Comparison of ENCODE assay signal across 26 mouse cellular contexts in the genomic region with DNA sequence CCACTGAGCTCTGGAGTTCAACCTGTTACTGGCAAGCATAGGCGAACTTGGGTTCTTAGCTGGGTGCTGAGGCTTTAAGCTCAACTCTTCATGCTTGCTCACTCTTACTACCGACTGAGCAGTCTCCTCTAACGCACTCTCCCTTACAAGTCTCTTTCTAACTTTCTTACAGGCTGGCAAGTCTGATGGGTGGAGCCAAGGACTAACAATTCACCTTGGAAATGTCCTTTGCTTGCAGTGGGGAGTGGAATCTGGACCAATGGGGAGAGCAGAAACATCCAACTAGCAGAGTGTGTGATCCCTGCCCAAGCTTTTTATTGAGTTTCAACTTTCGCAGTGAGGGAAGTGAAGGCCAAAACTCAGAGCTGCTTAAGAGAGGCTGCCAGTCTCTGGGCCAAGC.
DNase-seq lines count a peak whose midpoint lies in the region; ATAC-seq and TF ChIP-seq lines count a peak whose summit lies in the region.
"Had no signal": no experiment of that assay in that cellular context is flagged by ENCODE, and none has a peak within 500 bp of the region (broad histone marks: within the 10 kb centered on the region; RNA-seq: fewer than 3 reads in every experiment).

No protein-coding gene starts in this region.

- no peak overlapping the region for H3K27ac ChIP-seq in ES-E14 (ENCODE audit: insufficient read depth, low read depth, low read length, poor library complexity, severe bottlenecking)
- no peak overlapping the region for H3K27ac ChIP-seq in hindbrain, embryonic 16.5 days (ENCODE audit: low read depth, low read length)
- no peak overlapping the region for H3K27ac ChIP-seq in kidney, embryonic 15.5 days

- in situ Hi-C loops in ES-E14 (cut with MboI; ENCODE audit: low sequenced_read_pairs in 2 of 2, unreplicated experiment in 2 of 2), result no loop called here

- no peaks in the 10 kb centered on the region for H3K9me3 ChIP-seq in ES-E14 (ENCODE audit: control insufficient read depth, insufficient read depth, low read depth, low read length)
- no peaks in the 10 kb centered on the region for H3K9me3 ChIP-seq in hindbrain, embryonic 16.5 days (ENCODE audit: control insufficient read depth, low read length)
- H3K9me3 ChIP-seq in kidney, embryonic 15.5 days (replicated peaks), result no peaks in the 10 kb centered on the region
- H3K9me3 ChIP-seq: G1E had no signal

- H3K36me3 ChIP-seq in ES-E14 (ENCODE audit: control insufficient read depth, insufficient read depth, low read length, poor library complexity, severe bottlenecking), result no peaks in the 10 kb centered on the region
- H3K36me3 ChIP-seq in hindbrain, embryonic 16.5 days (ENCODE audit: control insufficient read depth, insufficient read depth, low read length), result no peaks in the 10 kb centered on the region
- no peaks in the 10 kb centered on the region for H3K36me3 ChIP-seq in kidney, embryonic 15.5 days
- H3K36me3 ChIP-seq: G1E had no signal

- 92% methylated on average over 4 of the region's 4 CpGs for WGBS in hindbrain, embryonic 16.5 days
- WGBS in kidney, embryonic 15.5 days, result 87% methylated on average over 4 of the region's 4 CpGs

- peaks cover 0 to 7% of the 10 kb centered on the region in 2 experiments; a peak in 1 of 4 replicates for H3K4me1 ChIP-seq in ES-E14 (ENCODE audit: control insufficient read depth in 2 of 2, insufficient read depth in 2 of 2, low read length in 2 of 2, poor library complexity in 1 of 2)
- no peaks in the 10 kb centered on the region for H3K4me1 ChIP-seq in hindbrain, embryonic 16.5 days (ENCODE audit: control insufficient read depth, insufficient read depth, low read depth, low read length)
- H3K4me1 ChIP-seq in kidney, embryonic 15.5 days, result no peaks in the 10 kb centered on the region

- H3K4me3 ChIP-seq in ES-E14 (ENCODE audit: insufficient read depth in 1 of 2, low read depth in 1 of 2, low read length in 2 of 2, poor library complexity in 1 of 2, severe bottlenecking in 1 of 2), result no peak overlapping the region
- H3K4me3 ChIP-seq in hindbrain, embryonic 16.5 days (ENCODE audit: low read length), result no peak overlapping the region
- H3K4me3 ChIP-seq in kidney, embryonic 15.5 days (replicated peaks), result no peak overlapping the region

- H3K4me2 ChIP-seq in hindbrain, embryonic 16.5 days (ENCODE audit: low read length), result no peak overlapping the region
- no peak overlapping the region for H3K4me2 ChIP-seq in kidney, embryonic 15.5 days

- no peaks in the 10 kb centered on the region for H3K27me3 ChIP-seq in hindbrain, embryonic 16.5 days (replicated peaks; ENCODE audit: control insufficient read depth, insufficient read depth, low read length)
- no peaks in the 10 kb centered on the region for H3K27me3 ChIP-seq in kidney, embryonic 15.5 days
- H3K27me3 ChIP-seq: CH12.LX, Patski had no signal

- DNase-seq in ES-CJ7 (ENCODE audit: low read depth, low spot score) (peak; percentile 52), ES-E14 (ENCODE audit: low read depth, low spot score) (peak; percentile 13), R1 (ENCODE audit: low read depth, low spot score) (peak; percentile 65), ZHBTc4 (ENCODE audit: low read depth, low spot score) (peak; percentile 76)
- no peak for DNase-seq in testis, postnatal 14 days (ENCODE audit: low spot score)
- no peak for DNase-seq in lung, postnatal 36 days
- DNase-seq: adrenal gland, adult 2 months; adrenal gland, adult 8-10 months; adrenal gland, postnatal 10 days; adrenal gland, postnatal 14 days; adrenal gland, postnatal 25 days; adrenal gland, postnatal 36 days; B cell, adult 2 months; cerebellum, adult 11 months; cerebellum, adult 11-12 months; cerebellum, adult 18-20 months; cerebellum, adult 2 months; cerebellum, adult 8-10 months; cerebellum, adult 9-10 months had no signal

- no peak overlapping the region for H3K9ac ChIP-seq in ES-E14 (ENCODE audit: insufficient read depth, low read depth, low read length, poor library complexity, severe bottlenecking)
- no peak overlapping the region for H3K9ac ChIP-seq in hindbrain, embryonic 16.5 days (ENCODE audit: low read depth, low read length)
- no peak overlapping the region for H3K9ac ChIP-seq in kidney, embryonic 15.5 days

- no peak for ATAC-seq in hindbrain, embryonic 16.5 days
- no peak for ATAC-seq in kidney, embryonic 15.5 days (replicated peaks; ENCODE audit: low FRiP score)
- ATAC-seq: activated CD4-positive, CD25-positive, alpha-beta regulatory T cell, adult 4 months; CD4-positive, CD25-positive, alpha-beta regulatory T cell, adult 4 months; Patski had no signal

TF ChIP-seq in ES-E14, 5 proteins besides CTCF, POLR2A, EP300 and RAD21:
- no peak for TF ChIP-seq MAFK (IDR thresholded peaks at IDR 0.05; ENCODE audit: insufficient read depth, low read depth, low read length)
- no peak for TF ChIP-seq ZNF384 (IDR thresholded peaks at IDR 0.05; ENCODE audit: low read depth, low read length)
- TF ChIP-seq HCFC1 (IDR thresholded peaks at IDR 0.05; ENCODE audit: borderline replicate concordance, insufficient read depth, low read length), result no peak
- TF ChIP-seq CHD2 (IDR thresholded peaks at IDR 0.05; ENCODE audit: low read depth, low read length), result no peak
- no peak for TF ChIP-seq ZC3H11A (IDR thresholded peaks at IDR 0.05; ENCODE audit: borderline replicate concordance, low read depth, low read length)

Comparison
In these comparisons a context has a peak if more than half of its experiments do, and no peak if none do; other contexts are left out.
1. DNase-seq: peak in ES-CJ7 (single experiment), ES-E14 (single experiment), R1 (single experiment) and ZHBTc4 (single experiment); none in testis, postnatal 14 days (single experiment) and lung, postnatal 36 days (single experiment).